Mouse (Mus musculus) myocyte (in vitro differentiated cells): ENCODE data around the gene Serpina16.

Source experiments
- CEBPB ChIP-seq: IDR thresholded peaks from 2 replicates; pipeline ENCODE4 v1.6.1; 2011; ENCODE audit warnings: mild to moderate bottlenecking, moderate library complexity; ENCODE audit not compliant: poor library complexity, insufficient read depth, severe bottlenecking
- E2F4 ChIP-seq: IDR thresholded peaks from one replicate; pipeline ENCODE4 v1.6.1; 2011; ENCODE audit warnings: mild to moderate bottlenecking, control low read depth, moderate library complexity; ENCODE audit not compliant: insufficient read depth
- MAX ChIP-seq: IDR thresholded peaks from one replicate; pipeline ENCODE4 v1.6.1; 2011; ENCODE audit warnings: low read depth, mild to moderate bottlenecking, control low read depth
- MYOD1 ChIP-seq, 3 experiments: IDR thresholded peaks; one replicate each; pipeline ENCODE4 v1.6.1; 2011; ENCODE audit warnings: control low read depth in 2 of 3, low read depth in 2 of 3, mild to moderate bottlenecking in 2 of 3, moderate library complexity in 1 of 3; ENCODE audit not compliant: insufficient read length in 2 of 3, control insufficient read depth in 1 of 3
- MYOG ChIP-seq, 3 experiments: IDR thresholded peaks; one replicate each; pipeline ENCODE4 v1.6.1; 2011; ENCODE audit warnings: control low read depth in 2 of 3, low read depth in 2 of 3, mild to moderate bottlenecking in 2 of 3; ENCODE audit not compliant: insufficient read length in 2 of 3, control insufficient read depth in 1 of 3, insufficient read depth in 1 of 3
- POLR2A ChIP-seq: IDR thresholded peaks from one replicate; pipeline ENCODE4 v1.6.1; 2011; ENCODE audit warnings: low read depth, mild to moderate bottlenecking, control low read depth, moderate library complexity; ENCODE audit not compliant: insufficient read length
- POLR2AphosphoS2 ChIP-seq: IDR thresholded peaks from one replicate; pipeline ENCODE4 v1.6.1; 2011; ENCODE audit warnings: low read depth, control low read depth; ENCODE audit not compliant: insufficient read length
- REST ChIP-seq: IDR thresholded peaks from one replicate; pipeline ENCODE4 v1.6.1; 2011; ENCODE audit warnings: mild to moderate bottlenecking, control low read depth, moderate library complexity; ENCODE audit not compliant: insufficient read depth, insufficient read length
- TCF12 ChIP-seq: IDR thresholded peaks from one replicate; pipeline ENCODE4 v1.6.1; 2011; ENCODE audit warnings: mild to moderate bottlenecking, control low read depth; ENCODE audit not compliant: poor library complexity, insufficient read depth, severe bottlenecking
- USF1 ChIP-seq: IDR thresholded peaks from one replicate; pipeline ENCODE4 v1.6.1; 2011; ENCODE audit warnings: low read depth, mild to moderate bottlenecking, control low read depth, moderate library complexity

DNA sequence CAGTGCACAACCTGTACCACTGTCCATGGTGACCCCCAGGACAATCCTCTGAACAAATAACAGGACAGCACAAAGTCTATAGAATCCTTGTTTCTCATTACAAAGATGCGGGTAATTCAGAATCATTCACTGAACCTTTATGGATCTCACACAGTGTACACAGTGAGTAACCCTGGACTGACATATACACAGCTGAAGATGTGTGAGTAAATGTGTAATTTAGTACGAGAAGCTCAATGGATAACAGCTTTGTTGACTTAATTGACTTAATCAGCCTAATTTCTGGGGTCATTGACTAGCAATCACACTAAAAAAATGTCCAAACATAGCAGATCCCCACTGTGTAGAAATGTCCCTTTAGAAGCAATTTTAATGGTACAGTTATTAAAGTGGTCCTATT, 5.2 kb upstream of the Serpina16 start:
- TF ChIP-seq MYOD1 (IDR thresholded peaks at IDR 0.05; ENCODE audit: control insufficient read depth in 1 of 3, insufficient read length in 2 of 3, low read depth in 2 of 3): no peak
- TF ChIP-seq MAX: no peak
- TF ChIP-seq USF1: no peak
- TF ChIP-seq POLR2A: no peak
- no peak for TF ChIP-seq POLR2AphosphoS2
- no peak for TF ChIP-seq CEBPB
- no peak for TF ChIP-seq TCF12
- no peak for TF ChIP-seq E2F4
- TF ChIP-seq MYOG (IDR thresholded peaks at IDR 0.05; ENCODE audit: control insufficient read depth in 1 of 3, insufficient read depth in 1 of 3, insufficient read length in 2 of 3, low read depth in 2 of 3): no peak
- no peak for TF ChIP-seq REST
